Mouse (Mus musculus): ENCODE results near the gene Fam117a. TPM values are rescaled to one million over a fixed set of nuclear protein-coding genes. Genes with fewer than 3 reads are reported as not detected.

Fam117a gene
- polyA plus RNA-seq, 1 experiment = 55.8 TPM

- Histone ChIP-seq H3K4me1 (ENCODE audit: control insufficient read depth, insufficient read depth, low read length) (peaks cover 3% of the 10 kb centered on the region), H3K4me3 (replicated peaks; ENCODE audit: extremely low read depth, low read depth, low read length) (no peak overlapping the region)
- DNase-seq = no peak
- TF ChIP-seq POLR2A (IDR thresholded peaks at IDR 0.05; ENCODE audit: borderline replicate concordance, extremely low read depth, low read depth, low read length) (no peak), CTCF (IDR thresholded peaks at IDR 0.05; ENCODE audit: insufficient read depth, low read length) (no peak)
- WGBS = 47% methylated on average over 11 of the region's 11 CpGs
Observed at GRCm38 (mm10) chr11:95326243-95326642, 10.6 kb upstream of the Fam117a start.

GRCm38 (mm10) chr11:95328629-95329028 is 8.2 kb upstream of the Fam117a start:
- TF ChIP-seq POLR2A (IDR thresholded peaks at IDR 0.05; ENCODE audit: borderline replicate concordance, extremely low read depth, low read depth, low read length) (no peak), CTCF (IDR thresholded peaks at IDR 0.05; ENCODE audit: insufficient read depth, low read length) (no peak)
- WGBS = 78% methylated on average over 5 of the region's 5 CpGs
- Histone ChIP-seq H3K4me1 (ENCODE audit: control insufficient read depth, insufficient read depth, low read length) (peaks cover 3% of the 10 kb centered on the region), H3K4me3 (replicated peaks; ENCODE audit: extremely low read depth, low read depth, low read length) (no peak overlapping the region)
- no peak for DNase-seq

- H3K4me1 ChIP-seq (ENCODE audit: control insufficient read depth, insufficient read depth, low read length) = peaks cover 3% of the 10 kb centered on the region
- H3K4me3 ChIP-seq (replicated peaks; ENCODE audit: extremely low read depth, low read depth, low read length) = no peak overlapping the region
- DNase-seq = no peak
- 11% methylated on average over 1 of the region's 1 CpGs for WGBS
- no peak for TF ChIP-seq POLR2A (IDR thresholded peaks at IDR 0.05; ENCODE audit: borderline replicate concordance, extremely low read depth, low read depth, low read length)
- no peak for TF ChIP-seq CTCF (IDR thresholded peaks at IDR 0.05; ENCODE audit: insufficient read depth, low read length)
Observed at GRCm38 (mm10) chr11:95330662-95331061, 6.2 kb upstream of the Fam117a start.

GRCm38 (mm10) chr11:95333209-95333608 is 3.6 kb upstream of the Fam117a start:
- TF ChIP-seq CTCF (IDR thresholded peaks at IDR 0.05; ENCODE audit: insufficient read depth, low read length) = no peak
- 41% methylated on average over 4 of the region's 4 CpGs for WGBS
- Histone ChIP-seq H3K4me3 (replicated peaks; ENCODE audit: extremely low read depth, low read depth, low read length) (no peak overlapping the region), H3K4me1 (ENCODE audit: control insufficient read depth, insufficient read depth, low read length) (peaks cover under 1% of the 10 kb centered on the region)
- no peak for DNase-seq

DNA sequence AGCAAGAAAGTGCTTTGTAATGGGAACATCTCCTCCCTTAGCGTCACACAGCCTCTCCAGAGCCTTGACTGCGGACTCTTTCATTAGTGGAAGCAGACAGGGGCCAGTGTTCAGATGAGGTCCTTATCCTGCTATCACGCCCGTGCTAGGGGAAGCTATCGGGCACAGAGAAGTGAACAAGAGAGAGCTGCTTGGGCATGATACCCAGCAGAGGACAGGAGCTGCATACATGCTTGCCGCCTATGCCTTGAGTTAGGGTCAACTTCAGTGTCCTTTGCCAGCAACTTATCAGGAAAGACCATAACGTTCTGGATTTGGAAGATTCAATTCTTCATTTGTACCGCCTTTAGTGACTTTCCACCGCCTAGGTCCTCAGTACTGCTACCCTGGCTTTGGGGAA is 3.0 kb upstream of the Fam117a start:
- 81% methylated on average over 9 of the region's 9 CpGs for WGBS
- TF ChIP-seq CTCF (IDR thresholded peaks at IDR 0.05; ENCODE audit: insufficient read depth, low read length) (no peak), POLR2A (IDR thresholded peaks at IDR 0.05; ENCODE audit: borderline replicate concordance, extremely low read depth, low read depth, low read length) (no peak)
- Histone ChIP-seq H3K4me1 (ENCODE audit: control insufficient read depth, insufficient read depth, low read length) (peaks cover 7% of the 10 kb centered on the region), H3K4me3 (replicated peaks; ENCODE audit: extremely low read depth, low read depth, low read length) (no peak overlapping the region)
- no peak for DNase-seq

- DNase-seq = no peak
- Histone ChIP-seq H3K4me3 (replicated peaks; ENCODE audit: extremely low read depth, low read depth, low read length) (no peak overlapping the region), H3K4me1 (ENCODE audit: control insufficient read depth, insufficient read depth, low read length) (peaks cover 7% of the 10 kb centered on the region)
- 35% methylated on average over 5 of the region's 5 CpGs for WGBS
- TF ChIP-seq CTCF (IDR thresholded peaks at IDR 0.05; ENCODE audit: insufficient read depth, low read length) = no peak
- TF ChIP-seq POLR2A (IDR thresholded peaks at IDR 0.05; ENCODE audit: borderline replicate concordance, extremely low read depth, low read depth, low read length) = no peak
Observed at GRCm38 (mm10) chr11:95334448-95335060, 2.3 kb upstream of the Fam117a start.

DNA sequence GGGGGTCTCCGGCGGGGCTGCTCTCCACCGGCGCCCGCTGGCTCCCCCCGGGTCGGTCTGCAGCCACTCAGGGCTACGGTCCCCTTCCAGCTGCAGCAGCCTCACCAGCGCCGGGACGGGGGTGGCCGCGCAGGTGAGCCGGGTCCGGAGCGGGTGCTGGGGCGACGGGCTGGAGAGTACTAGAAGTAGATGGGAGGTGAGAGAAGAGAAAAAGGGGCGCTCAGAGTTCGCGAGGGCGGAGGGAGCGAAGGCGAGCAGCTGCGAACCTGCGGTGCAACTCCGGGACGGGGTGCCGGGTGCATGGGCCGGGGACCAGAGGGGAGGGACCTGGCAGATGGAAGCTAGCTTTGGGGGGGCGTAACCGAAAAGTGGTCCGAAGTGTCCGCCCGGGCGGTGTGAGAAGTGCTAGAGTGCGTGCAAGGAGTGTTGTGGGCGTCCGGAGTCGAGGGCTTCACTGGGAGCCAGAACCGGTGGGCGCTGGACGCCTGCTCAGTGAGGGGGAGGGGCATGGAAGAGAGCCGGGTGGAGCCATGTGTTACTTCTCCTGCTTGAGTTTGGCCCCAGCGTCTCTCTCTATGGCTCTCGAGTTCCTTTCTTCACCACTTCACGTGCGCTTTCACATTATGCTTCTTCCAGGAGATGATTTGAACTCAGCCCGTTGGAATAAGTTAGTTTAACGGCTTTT is 453 bp downstream of the Fam117a start:
- Histone ChIP-seq H3K4me3 (replicated peaks; ENCODE audit: extremely low read depth, low read depth, low read length) (peak overlapping the region; percentile 59), H3K4me1 (ENCODE audit: control insufficient read depth, insufficient read depth, low read length) (peaks cover 7% of the 10 kb centered on the region)
- DNase-seq = peak; percentile 78
- 2% methylated on average over 44 of the region's 50 CpGs for WGBS
- TF ChIP-seq POLR2A (IDR thresholded peaks at IDR 0.05; ENCODE audit: borderline replicate concordance, extremely low read depth, low read depth, low read length) = no peak
- TF ChIP-seq CTCF (IDR thresholded peaks at IDR 0.05; ENCODE audit: insufficient read depth, low read length) = no peak

DNA sequence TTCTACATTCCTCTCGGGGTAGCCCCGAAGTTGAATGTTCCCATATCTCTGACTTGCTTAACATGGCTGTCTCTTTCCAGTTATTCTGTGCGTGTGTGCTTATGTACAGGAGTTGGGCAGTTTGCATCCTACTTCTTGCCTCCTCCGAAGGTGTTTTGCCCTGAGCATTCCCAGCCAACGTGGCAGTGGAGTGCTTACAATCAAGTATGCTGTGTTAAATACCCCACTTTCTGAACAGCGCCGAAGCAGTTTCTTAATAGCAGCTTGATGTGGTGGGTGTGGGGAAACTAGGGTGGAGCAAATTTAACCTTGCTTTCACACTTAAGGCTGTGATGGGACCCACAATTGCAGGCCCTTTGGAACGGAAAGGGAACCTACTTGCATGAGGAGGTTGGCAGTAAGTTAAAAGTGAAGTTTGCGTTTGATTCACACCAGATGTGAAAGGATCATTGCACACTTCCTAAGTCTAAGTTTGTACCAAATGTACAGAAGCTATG is 1.1 kb downstream of the Fam117a start:
- peak overlapping the region; percentile 59 for H3K4me3 ChIP-seq (replicated peaks; ENCODE audit: extremely low read depth, low read depth, low read length)
- 19% methylated on average over 9 of the region's 9 CpGs for WGBS
- H3K4me1 ChIP-seq (ENCODE audit: control insufficient read depth, insufficient read depth, low read length) = peaks cover 7% of the 10 kb centered on the region
- DNase-seq = no peak
- TF ChIP-seq CTCF (IDR thresholded peaks at IDR 0.05; ENCODE audit: insufficient read depth, low read length) = no peak
- no peak for TF ChIP-seq POLR2A (IDR thresholded peaks at IDR 0.05; ENCODE audit: borderline replicate concordance, extremely low read depth, low read depth, low read length)

GRCm38 (mm10) chr11:95339471-95340021 is 2.7 kb downstream of the Fam117a start:
- TF ChIP-seq CTCF (IDR thresholded peaks at IDR 0.05; ENCODE audit: insufficient read depth, low read length) = no peak
- no peak for TF ChIP-seq POLR2A (IDR thresholded peaks at IDR 0.05; ENCODE audit: borderline replicate concordance, extremely low read depth, low read depth, low read length)
- Histone ChIP-seq H3K4me1 (ENCODE audit: control insufficient read depth, insufficient read depth, low read length) (peaks cover 13% of the 10 kb centered on the region), H3K4me3 (replicated peaks; ENCODE audit: extremely low read depth, low read depth, low read length) (no peak overlapping the region)
- no peak for DNase-seq
- 27% methylated on average over 14 of the region's 14 CpGs for WGBS

DNA sequence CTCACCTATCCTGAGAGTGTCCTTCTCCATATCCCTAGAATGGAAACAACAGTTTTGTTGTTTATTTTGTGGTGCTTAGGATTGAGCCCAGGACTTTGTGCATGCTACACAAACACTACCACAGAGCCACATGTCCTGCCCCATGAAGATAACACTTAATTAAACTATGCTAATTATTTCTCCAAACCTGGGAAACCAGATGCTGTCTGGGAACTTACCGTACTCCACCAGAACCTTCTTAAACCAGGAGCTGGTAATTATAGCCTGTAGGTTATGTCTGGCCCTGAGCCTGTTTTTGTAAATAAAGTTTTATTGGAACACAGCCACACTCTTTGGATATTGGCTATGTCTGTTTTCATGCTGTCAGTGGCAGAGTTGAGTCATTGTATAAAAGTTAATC is 3.4 kb downstream of the Fam117a start:
- TF ChIP-seq CTCF (IDR thresholded peaks at IDR 0.05; ENCODE audit: insufficient read depth, low read length) (no peak), POLR2A (IDR thresholded peaks at IDR 0.05; ENCODE audit: borderline replicate concordance, extremely low read depth, low read depth, low read length) (no peak)
- H3K4me1 ChIP-seq (ENCODE audit: control insufficient read depth, insufficient read depth, low read length) = peaks cover 13% of the 10 kb centered on the region
- no peak overlapping the region for H3K4me3 ChIP-seq (replicated peaks; ENCODE audit: extremely low read depth, low read depth, low read length)
- no peak for DNase-seq
- 72% methylated on average over 1 of the region's 1 CpGs for WGBS
